Mouse (Mus musculus) spleen, postnatal 10 days (tissue): ENCODE results near the gene Cyth1.

ENCODE experiments used
- DNase-seq, 2 experiments: peaks; one replicate each; pipeline ENCODE4 v3.0.0; 2021 to 2022; ENCODE audit warnings: low spot score in 2 of 2

The Cyth1 gene

GRCm38 (mm10) chr11:118254159-118254951, 6.0 kb upstream of the Cyth1 start:
- peak in 1 of 2 experiments; percentile 58 for DNase-seq

GRCm38 (mm10) chr11:118253447-118254158, 5.2 kb upstream of the Cyth1 start:
- no peak for DNase-seq

DNA sequence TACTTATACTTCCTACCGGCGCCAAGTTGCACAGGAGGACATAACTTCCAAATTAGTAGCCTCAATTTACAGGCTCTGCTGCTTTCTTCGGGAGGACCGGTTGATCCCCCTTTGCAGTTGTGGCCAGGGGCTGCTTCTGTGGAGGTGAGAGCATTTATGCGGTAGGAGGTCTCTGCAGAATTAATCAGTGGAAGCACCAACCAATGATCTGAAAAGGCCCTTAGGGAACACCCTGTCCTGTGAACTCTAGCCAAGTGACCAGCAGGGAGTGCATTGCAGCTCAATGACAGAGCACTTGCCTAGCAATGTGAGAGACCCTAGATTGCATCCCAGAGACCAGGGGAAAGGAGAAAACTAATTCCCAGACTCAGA, 606 bp upstream of the Cyth1 start:
- no peak for DNase-seq

DNA sequence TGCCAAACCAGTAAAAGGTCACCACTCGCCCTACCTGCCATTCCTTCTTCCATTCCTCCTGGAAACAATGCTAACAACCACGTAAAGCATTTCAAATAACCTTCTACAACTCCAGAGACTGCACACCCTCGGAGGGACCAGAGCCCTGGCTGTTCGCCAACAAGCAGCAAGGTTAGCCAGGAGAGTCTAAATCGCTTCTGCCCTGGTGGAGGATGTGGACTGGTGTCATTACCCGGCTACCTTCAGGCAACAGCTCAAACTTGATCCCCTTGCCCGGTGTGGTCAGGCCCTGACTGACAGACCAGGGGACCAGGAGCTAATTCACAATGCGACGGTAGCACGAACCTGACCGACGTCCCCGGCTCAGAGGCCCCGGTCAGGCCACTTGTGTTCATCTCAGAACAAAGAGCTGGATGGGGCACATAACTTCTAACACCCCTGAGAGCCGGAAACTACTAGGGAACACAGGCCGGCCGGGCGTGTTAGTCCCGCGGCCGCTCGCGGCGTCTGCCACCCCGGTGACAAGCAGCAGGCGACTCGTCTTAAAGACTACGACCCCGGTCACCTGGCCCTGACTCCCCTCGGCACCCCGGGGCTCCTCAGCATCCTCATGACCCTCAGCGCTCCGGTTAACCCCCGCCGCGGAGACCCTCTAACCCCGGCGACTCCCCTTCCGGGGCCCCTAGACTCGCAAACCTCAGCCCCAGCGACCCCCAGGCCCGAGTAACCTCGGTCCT, 865 bp downstream of the Cyth1 start:
- peak; percentile 63 to 71 for DNase-seq

- DNase-seq = no peak
Observed at GRCm38 (mm10) chr11:118246724-118247123, 1.7 kb downstream of the Cyth1 start.

GRCm38 (mm10) chr11:118245130-118245529, 3.3 kb downstream of the Cyth1 start:
- no peak for DNase-seq

DNA sequence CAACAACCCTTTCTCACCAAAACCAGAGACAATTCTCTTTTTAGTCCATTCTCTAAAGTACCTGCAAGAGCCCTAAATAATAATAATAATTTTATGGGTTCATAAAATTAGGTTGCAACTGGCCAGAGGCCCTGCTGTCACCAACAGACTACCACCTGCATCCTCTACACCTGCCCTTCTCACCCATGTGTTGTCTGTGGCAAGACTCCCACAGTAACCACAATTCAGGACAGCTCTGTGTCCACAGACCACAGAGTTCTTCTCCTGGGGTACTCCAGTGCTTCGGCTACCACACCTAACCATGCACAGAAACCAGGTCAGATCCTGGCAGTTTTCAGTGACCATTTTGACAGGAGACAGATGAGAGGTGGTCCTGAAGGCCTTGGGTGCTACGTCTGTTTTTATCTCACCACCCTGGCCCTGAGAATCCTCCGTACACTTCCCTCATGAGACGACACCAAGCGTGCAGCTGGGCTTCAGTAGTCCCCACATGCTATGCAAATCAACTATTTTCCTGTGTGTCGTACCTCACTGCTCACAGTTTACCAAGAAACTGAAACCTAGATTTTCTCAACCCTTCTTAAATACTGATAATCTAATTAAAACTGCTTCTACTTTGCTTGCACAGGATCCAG, 4.6 kb downstream of the Cyth1 start:
- DNase-seq = peak in 1 of 2 experiments; percentile 53

DNA sequence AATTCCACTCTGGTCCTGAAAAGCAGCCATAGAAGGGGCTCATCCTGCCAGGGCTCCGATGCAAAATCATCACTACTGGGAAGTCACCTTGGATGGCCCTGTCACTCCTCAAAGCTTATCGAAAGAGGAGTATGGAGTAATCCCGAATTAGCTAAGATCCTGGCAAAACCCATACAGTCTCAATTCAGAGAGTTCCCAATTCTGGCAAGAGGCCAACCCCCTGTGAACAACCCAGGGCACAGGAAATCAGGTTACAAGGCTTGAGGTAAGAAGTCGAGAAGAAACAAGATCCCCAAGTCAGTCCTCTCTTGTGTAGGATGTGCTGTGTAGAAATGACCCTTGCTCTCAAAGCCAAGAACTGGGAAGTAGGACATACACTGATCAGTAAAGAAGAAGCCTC, 5.9 kb downstream of the Cyth1 start:
- no peak for DNase-seq

GRCm38 (mm10) chr11:118240388-118240787, 8.0 kb downstream of the Cyth1 start:
- DNase-seq = no peak

- no peak for DNase-seq
Observed at GRCm38 (mm10) chr11:118239281-118240198, 8.9 kb downstream of the Cyth1 start.

GRCm38 (mm10) chr11:118236520-118237190, 11.7 kb downstream of the Cyth1 start:
- DNase-seq = peak in 1 of 2 experiments; percentile 63

- DNase-seq = no peak
Observed at GRCm38 (mm10) chr11:118234929-118235328, 13.5 kb downstream of the Cyth1 start.

DNA sequence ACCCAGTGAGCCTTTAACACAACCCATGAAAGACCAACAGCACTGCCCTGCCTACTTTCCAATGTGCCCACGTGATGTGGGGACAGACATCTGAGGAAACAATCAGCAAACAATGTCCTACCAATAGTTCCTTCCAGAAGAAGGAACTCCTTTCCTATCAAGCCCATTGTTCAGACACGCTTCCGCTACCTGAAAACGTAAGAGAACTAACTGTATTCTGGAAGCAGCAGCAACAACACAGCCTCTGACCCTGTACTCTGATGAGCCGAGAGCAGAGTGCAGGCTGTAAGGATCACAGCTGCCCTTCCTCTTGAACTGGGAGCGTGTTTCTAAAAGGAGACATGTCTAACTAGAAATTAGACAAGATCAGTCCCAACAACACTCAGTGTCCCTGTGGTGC, 13.9 kb downstream of the Cyth1 start:
- no peak for DNase-seq

GRCm38 (mm10) chr11:118233924-118234323, 14.5 kb downstream of the Cyth1 start:
- DNase-seq = no peak

GRCm38 (mm10) chr11:118232314-118232831, 16.0 kb downstream of the Cyth1 start:
- DNase-seq = peak in 1 of 2 experiments; percentile 71

DNA sequence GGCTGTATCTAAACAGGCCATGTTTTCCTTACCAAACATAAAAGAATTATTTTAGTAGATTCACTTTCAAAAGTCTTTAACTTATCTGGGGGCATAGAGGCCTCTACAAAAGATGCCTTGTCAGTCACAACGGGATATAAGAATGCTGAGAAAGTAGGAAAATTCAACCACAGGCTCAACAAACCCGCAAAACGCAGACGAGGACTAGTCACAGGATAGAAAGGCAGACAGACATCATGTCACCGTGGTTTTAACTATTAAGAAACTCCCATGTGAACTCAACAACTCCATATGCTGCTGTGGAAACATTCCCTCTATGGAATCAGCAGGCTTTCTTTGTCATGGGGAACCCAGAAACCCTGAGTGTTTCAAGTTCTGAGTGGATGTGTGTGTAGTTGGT, 18.5 kb downstream of the Cyth1 start:
- DNase-seq = no peak

DNA sequence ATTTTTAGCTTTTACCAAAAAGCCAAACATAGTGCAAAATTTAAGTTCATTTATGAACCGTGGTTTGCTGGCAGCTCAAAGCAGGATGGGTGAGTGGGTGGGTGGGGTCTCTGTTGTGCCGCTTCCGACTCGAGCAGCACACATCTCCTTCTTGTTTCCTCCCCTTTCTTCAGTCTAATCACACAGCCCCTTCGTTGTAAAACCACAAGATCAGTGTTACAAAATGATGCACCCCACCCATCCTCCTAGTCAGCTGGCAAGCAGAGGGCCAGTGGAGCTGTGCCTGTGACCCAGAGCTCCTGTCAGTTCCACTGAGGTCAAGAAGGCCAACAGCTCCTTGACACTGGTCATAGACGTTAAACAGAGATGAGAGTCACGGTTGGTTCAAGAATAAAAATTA, 20.7 kb downstream of the Cyth1 start:
- DNase-seq = peak in 1 of 2 experiments; percentile 35

GRCm38 (mm10) chr11:118226850-118227249, 21.5 kb downstream of the Cyth1 start:
- DNase-seq = no peak

GRCm38 (mm10) chr11:118225862-118226261, 22.5 kb downstream of the Cyth1 start:
- no peak for DNase-seq
